Mouse (Mus musculus): ENCODE measurements around the gene Pafah1b3. TPM values are rescaled to one million over a fixed set of nuclear protein-coding genes. Genes with fewer than 3 reads are reported as not detected.
A peak's percentile ranks its signal among the peaks of the same experiment; 100 is the strongest.

Pafah1b3 gene
- total and polyA plus RNA-seq, 3 experiments, result 41.3 to 79.2 (median 76.9) TPM

DNA sequence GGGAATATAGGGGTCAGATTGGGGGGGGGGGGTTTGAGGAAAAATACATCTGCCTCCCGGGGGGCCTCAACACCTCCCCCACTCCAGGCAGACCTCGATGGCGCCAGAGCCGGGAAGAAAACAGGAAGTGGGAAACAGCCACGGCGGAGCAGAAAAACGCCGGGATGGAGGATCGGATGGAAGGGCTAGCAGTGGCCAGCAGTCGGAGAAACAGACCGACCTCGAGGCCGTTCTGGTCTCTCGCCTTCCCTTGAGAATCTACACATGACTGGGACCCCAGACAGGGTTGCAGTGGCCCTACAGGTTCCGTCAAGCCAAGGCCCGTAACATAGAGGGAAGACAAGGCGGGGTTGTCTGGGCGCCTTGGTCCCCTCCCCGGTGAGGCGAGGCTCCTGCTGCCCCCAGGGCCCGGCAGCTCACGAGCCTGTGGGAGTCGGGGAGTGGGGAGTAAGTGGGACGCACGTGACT, 48.9 kb downstream of the Pafah1b3 start:
- Histone ChIP-seq H3K9me3 (replicated peaks) (no peaks in the 10 kb centered on the region), H3K4me1 (ENCODE audit: insufficient read depth, low read depth, low read length) (peaks cover 61% of the 10 kb centered on the region), H3K36me3 (replicated peaks) (peaks cover 41% of the 10 kb centered on the region), H3K4me3 (ENCODE audit: low read depth, low read length) (peak overlapping the region; percentile 94), H3K27me3 (ENCODE audit: insufficient read depth, low read length) (no peaks in the 10 kb centered on the region)
- no peak for TF ChIP-seq GATA2 (IDR thresholded peaks at IDR 0.05; ENCODE audit: borderline replicate concordance, low read depth, low read length)
- TF ChIP-seq TAL1 (conservative IDR thresholded peaks at IDR 0.05; ENCODE audit: low read depth, low read length), result no peak
- no peak for TF ChIP-seq POLR2AphosphoS5 (IDR thresholded peaks at IDR 0.05; ENCODE audit: insufficient replicate concordance, low read depth, low read length)
- TF ChIP-seq GATA1 (IDR thresholded peaks at IDR 0.05; ENCODE audit: borderline replicate concordance, low read length), result no peak
- no peak for TF ChIP-seq CTCF (IDR thresholded peaks at IDR 0.05; ENCODE audit: low read depth, low read length)
- DNase-seq (ENCODE audit: low spot score), result no peak
- ATAC-seq (ENCODE audit: extremely low read depth, insufficient number of reproducible peaks, low FRiP score, poor library complexity, severe bottlenecking), result no peak

DNA sequence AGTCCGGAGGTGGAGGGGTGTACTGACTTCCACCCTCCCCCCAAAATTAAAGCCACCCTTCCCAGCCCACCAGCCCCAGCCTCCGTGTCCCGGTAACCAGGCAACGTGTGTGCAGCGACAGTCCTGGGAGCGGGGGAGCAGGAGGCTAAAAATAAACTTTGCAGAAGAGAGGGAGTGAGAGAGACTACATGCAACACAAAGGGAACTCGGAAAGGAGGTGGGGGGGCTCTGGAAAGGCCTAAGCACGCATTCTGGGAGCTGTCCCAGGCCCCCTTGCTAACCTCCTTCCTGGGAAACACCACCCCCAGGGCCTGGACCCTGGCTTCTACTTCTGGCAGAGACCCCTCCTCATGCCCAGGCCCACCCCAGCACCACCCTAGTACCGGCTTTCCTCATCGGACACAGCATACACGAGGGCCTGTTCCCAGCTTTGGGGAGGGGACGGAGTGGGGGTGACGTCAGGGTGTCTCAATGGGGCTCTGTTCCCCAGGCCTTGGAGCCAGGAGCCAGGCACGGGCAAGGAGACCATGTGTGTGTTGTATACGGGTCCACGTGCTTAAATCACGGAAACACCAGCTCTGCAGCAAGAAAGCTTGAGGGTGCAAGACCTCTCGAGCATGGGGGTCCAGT, 49.7 kb downstream of the Pafah1b3 start:
- peak; percentile 16 for DNase-seq (ENCODE audit: low spot score)

DNA sequence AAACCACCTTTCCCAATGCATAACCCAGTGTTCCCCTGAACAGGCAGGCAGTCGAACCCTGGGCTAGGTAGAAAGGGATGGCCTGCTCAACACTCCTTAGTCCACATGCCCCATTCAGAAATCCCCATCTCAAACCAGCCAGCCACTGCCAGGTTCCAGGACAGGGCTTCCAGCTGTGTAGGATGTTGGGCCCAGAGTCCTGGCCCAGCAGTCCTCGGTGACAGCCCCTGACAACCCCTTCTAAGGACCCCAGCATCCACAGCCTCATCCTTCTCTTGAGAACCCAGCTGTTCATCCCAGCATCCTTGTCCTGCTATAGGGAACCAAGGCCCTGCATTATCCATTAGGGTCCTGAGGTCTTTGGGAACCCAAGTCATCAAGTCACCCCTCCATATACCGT, 50.3 kb downstream of the Pafah1b3 start:
- Histone ChIP-seq H3K36me3 (replicated peaks) (peaks cover 53% of the 10 kb centered on the region), H3K4me3 (ENCODE audit: low read depth, low read length) (peak overlapping the region; percentile 94; the same call in 1 of the 2 replicates), H3K27me3 (ENCODE audit: insufficient read depth, low read length) (no peaks in the 10 kb centered on the region), H3K4me1 (ENCODE audit: insufficient read depth, low read depth, low read length) (peaks cover 65% of the 10 kb centered on the region), H3K9me3 (replicated peaks) (no peaks in the 10 kb centered on the region)
- no peak for DNase-seq (ENCODE audit: low spot score)
- ATAC-seq (ENCODE audit: extremely low read depth, insufficient number of reproducible peaks, low FRiP score, poor library complexity, severe bottlenecking), result no peak
- TF ChIP-seq TAL1 (conservative IDR thresholded peaks at IDR 0.05; ENCODE audit: low read depth, low read length) (no peak), GATA2 (IDR thresholded peaks at IDR 0.05; ENCODE audit: borderline replicate concordance, low read depth, low read length) (no peak), CTCF (IDR thresholded peaks at IDR 0.05; ENCODE audit: low read depth, low read length) (no peak), GATA1 (IDR thresholded peaks at IDR 0.05; ENCODE audit: borderline replicate concordance, low read length) (no peak), POLR2AphosphoS5 (IDR thresholded peaks at IDR 0.05; ENCODE audit: insufficient replicate concordance, low read depth, low read length) (no peak)

More for the DNA sequence above, 49.7 kb downstream of the Pafah1b3 start:
- Histone ChIP-seq H3K9me3 (replicated peaks) (no peaks in the 10 kb centered on the region), H3K27me3 (ENCODE audit: insufficient read depth, low read length) (no peaks in the 10 kb centered on the region), H3K36me3 (replicated peaks) (peaks cover 46% of the 10 kb centered on the region), H3K4me3 (ENCODE audit: low read depth, low read length) (peak overlapping the region; percentile 94; the same call in 1 of the 2 replicates), H3K4me1 (ENCODE audit: insufficient read depth, low read depth, low read length) (peaks cover 61% of the 10 kb centered on the region)
- no peak for ATAC-seq (ENCODE audit: extremely low read depth, insufficient number of reproducible peaks, low FRiP score, poor library complexity, severe bottlenecking)
- TF ChIP-seq GATA2 (IDR thresholded peaks at IDR 0.05; ENCODE audit: borderline replicate concordance, low read depth, low read length) (no peak), CTCF (IDR thresholded peaks at IDR 0.05; ENCODE audit: low read depth, low read length) (no peak), GATA1 (IDR thresholded peaks at IDR 0.05; ENCODE audit: borderline replicate concordance, low read length) (no peak), TAL1 (conservative IDR thresholded peaks at IDR 0.05; ENCODE audit: low read depth, low read length) (no peak), POLR2AphosphoS5 (IDR thresholded peaks at IDR 0.05; ENCODE audit: insufficient replicate concordance, low read depth, low read length) (no peak)

- DNase-seq (ENCODE audit: low spot score) (no peak), ATAC-seq (ENCODE audit: extremely low read depth, insufficient number of reproducible peaks, low FRiP score, poor library complexity, severe bottlenecking) (no peak)
- Histone ChIP-seq H3K4me3 (ENCODE audit: low read depth, low read length) (peak overlapping the region; percentile 2; the same call in 1 of the 2 replicates), H3K27me3 (ENCODE audit: insufficient read depth, low read length) (no peaks in the 10 kb centered on the region), H3K36me3 (replicated peaks) (peaks cover 56% of the 10 kb centered on the region), H3K4me1 (ENCODE audit: insufficient read depth, low read depth, low read length) (peaks cover 65% of the 10 kb centered on the region), H3K9me3 (replicated peaks) (no peaks in the 10 kb centered on the region)
- no peak for TF ChIP-seq GATA2 (IDR thresholded peaks at IDR 0.05; ENCODE audit: borderline replicate concordance, low read depth, low read length)
- no peak for TF ChIP-seq GATA1 (IDR thresholded peaks at IDR 0.05; ENCODE audit: borderline replicate concordance, low read length)
- no peak for TF ChIP-seq CTCF (IDR thresholded peaks at IDR 0.05; ENCODE audit: low read depth, low read length)
- no peak for TF ChIP-seq POLR2AphosphoS5 (IDR thresholded peaks at IDR 0.05; ENCODE audit: insufficient replicate concordance, low read depth, low read length)
- TF ChIP-seq TAL1 (conservative IDR thresholded peaks at IDR 0.05; ENCODE audit: low read depth, low read length), result no peak
Measured at GRCm38 (mm10) chr7:25246759-25247137, 51.0 kb downstream of the Pafah1b3 start.

DNA sequence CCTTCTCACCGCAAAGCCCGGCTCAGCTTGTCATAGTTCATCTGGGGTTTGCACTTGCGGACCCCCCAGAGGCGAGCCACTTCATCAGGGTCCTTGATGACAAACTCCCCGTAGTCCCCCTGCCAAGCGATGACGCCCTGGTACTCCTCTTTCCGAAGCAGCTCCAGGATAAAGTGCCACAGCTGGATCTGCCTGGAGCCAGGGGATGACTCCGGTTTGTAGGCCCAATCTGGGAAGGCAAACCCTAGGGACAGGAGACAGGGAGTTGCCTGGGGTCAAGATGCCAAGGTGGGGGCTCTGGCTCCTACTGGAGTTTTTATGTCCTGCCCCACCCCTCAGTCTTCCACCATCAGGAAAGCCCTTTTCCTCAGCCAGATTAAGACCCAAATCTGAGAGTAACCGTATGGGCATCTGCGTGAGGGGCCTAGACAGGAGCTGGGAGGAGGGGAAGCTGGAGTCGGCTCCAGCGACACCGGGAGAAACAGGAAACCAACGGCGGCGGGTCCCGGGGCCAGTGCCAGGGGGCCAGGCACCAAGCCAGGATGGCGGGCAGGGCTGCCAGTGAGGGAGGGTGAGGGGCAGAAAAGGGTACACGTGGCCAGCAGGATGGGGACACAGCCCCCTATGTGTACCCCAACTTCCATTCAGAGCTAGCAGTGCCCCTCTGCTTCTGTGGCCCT, 51.6 kb downstream of the Pafah1b3 start:
- no peak for ATAC-seq (ENCODE audit: extremely low read depth, insufficient number of reproducible peaks, low FRiP score, poor library complexity, severe bottlenecking)
- no peak overlapping the region; the same call in 1 of the 2 replicates for H3K4me3 ChIP-seq (ENCODE audit: low read depth, low read length)
- H3K9me3 ChIP-seq (replicated peaks), result no peaks in the 10 kb centered on the region
- TF ChIP-seq TAL1 (conservative IDR thresholded peaks at IDR 0.05; ENCODE audit: low read depth, low read length), result no peak
- TF ChIP-seq GATA1 (IDR thresholded peaks at IDR 0.05; ENCODE audit: borderline replicate concordance, low read length), result no peak
- TF ChIP-seq POLR2AphosphoS5 (IDR thresholded peaks at IDR 0.05; ENCODE audit: insufficient replicate concordance, low read depth, low read length), result no peak
- TF ChIP-seq CTCF (IDR thresholded peaks at IDR 0.05; ENCODE audit: low read depth, low read length), result no peak
- no peak for TF ChIP-seq GATA2 (IDR thresholded peaks at IDR 0.05; ENCODE audit: borderline replicate concordance, low read depth, low read length)
- DNase-seq (ENCODE audit: low spot score), result no peak
- H3K36me3 ChIP-seq (replicated peaks), result peaks cover 58% of the 10 kb centered on the region
- peaks cover 62% of the 10 kb centered on the region for H3K4me1 ChIP-seq (ENCODE audit: insufficient read depth, low read depth, low read length)
- H3K27me3 ChIP-seq (ENCODE audit: insufficient read depth, low read length), result no peaks in the 10 kb centered on the region

Other genes starting within 250 kb of the Pafah1b3 start
- 168 and 198 TPM in 2 replicates for gene Grik5, start 225.6 kb downstream of the Pafah1b3 start, total RNA-seq (2014; fragmentation: Nextera tagmentation)
- gene Grik5, start 225.6 kb downstream of the Pafah1b3 start, total RNA-seq (2017), result 75.9 and 91.3 TPM in 2 replicates
- 85.8 and 94.6 TPM in 2 replicates for gene Grik5, start 225.6 kb downstream of the Pafah1b3 start, polyA plus RNA-seq (2012)
- gene Zfp574, start 225.4 kb downstream of the Pafah1b3 start, total RNA-seq (2014; fragmentation: Nextera tagmentation), result 31.5 and 31.7 TPM in 2 replicates
- gene Zfp574, start 225.4 kb downstream of the Pafah1b3 start, total RNA-seq (2017), result 14.8 and 15.4 TPM in 2 replicates
- 66.3 and 69.0 TPM in 2 replicates for gene Zfp574, start 225.4 kb downstream of the Pafah1b3 start, polyA plus RNA-seq (2012)
- 0.38 and 1.6 TPM in 2 replicates for gene Pou2f2, start 118.3 kb downstream of the Pafah1b3 start, total RNA-seq (2014; fragmentation: Nextera tagmentation)
- 0.06 and 0.16 TPM in 2 replicates for gene Pou2f2, start 118.3 kb downstream of the Pafah1b3 start, total RNA-seq (2017)
- gene Pou2f2, start 118.3 kb downstream of the Pafah1b3 start, polyA plus RNA-seq (2012), result 0.58 and 0.59 TPM in 2 replicates
- gene Dedd2, start 77.4 kb downstream of the Pafah1b3 start, total RNA-seq (2014; fragmentation: Nextera tagmentation), result 4.6 and 13.1 TPM in 2 replicates
- 9.7 and 13.2 TPM in 2 replicates for gene Dedd2, start 77.4 kb downstream of the Pafah1b3 start, total RNA-seq (2017)
- gene Dedd2, start 77.4 kb downstream of the Pafah1b3 start, polyA plus RNA-seq (2012), result 43.7 and 55.3 TPM in 2 replicates
- gene Zfp526, start 76.6 kb downstream of the Pafah1b3 start, total RNA-seq (2014; fragmentation: Nextera tagmentation), result 20.4 and 20.8 TPM in 2 replicates
- 8.8 and 9.9 TPM in 2 replicates for gene Zfp526, start 76.6 kb downstream of the Pafah1b3 start, total RNA-seq (2017)
- 27.6 and 28.7 TPM in 2 replicates for gene Zfp526, start 76.6 kb downstream of the Pafah1b3 start, polyA plus RNA-seq (2012)
- gene Gsk3a, start 60.1 kb downstream of the Pafah1b3 start, total RNA-seq (2014; fragmentation: Nextera tagmentation), result 154 and 167 TPM in 2 replicates
- gene Gsk3a, start 60.1 kb downstream of the Pafah1b3 start, total RNA-seq (2017), result 38.9 and 41.6 TPM in 2 replicates
- gene Gsk3a, start 60.1 kb downstream of the Pafah1b3 start, polyA plus RNA-seq (2012), result 107 and 113 TPM in 2 replicates
- 31.5 and 43.4 TPM in 2 replicates for gene Erf, start 47.2 kb downstream of the Pafah1b3 start, total RNA-seq (2014; fragmentation: Nextera tagmentation)
- gene Erf, start 47.2 kb downstream of the Pafah1b3 start, total RNA-seq (2017), result 6.9 TPM in 2 replicates
- 97.7 and 117 TPM in 2 replicates for gene Erf, start 47.2 kb downstream of the Pafah1b3 start, polyA plus RNA-seq (2012)
- 154 and 160 TPM in 2 replicates for gene Cic, start 30.3 kb downstream of the Pafah1b3 start, total RNA-seq (2014; fragmentation: Nextera tagmentation)
- gene Cic, start 30.3 kb downstream of the Pafah1b3 start, total RNA-seq (2017), result 32.2 and 36.6 TPM in 2 replicates
- 381 and 382 TPM in 2 replicates for gene Cic, start 30.3 kb downstream of the Pafah1b3 start, polyA plus RNA-seq (2012)
- not detected in 2 replicates for gene Prr19, start 3.4 kb upstream of the Pafah1b3 start, total RNA-seq (2014; fragmentation: Nextera tagmentation)
- gene Prr19, start 3.4 kb upstream of the Pafah1b3 start, total RNA-seq (2017), result not detected in 2 replicates
- 0.07 TPM in 1 of 2 replicates, not detected in the other for gene Prr19, start 3.4 kb upstream of the Pafah1b3 start, polyA plus RNA-seq (2012)
- gene Tmem145, start 8.1 kb upstream of the Pafah1b3 start, total RNA-seq (2014; fragmentation: Nextera tagmentation), result not detected in 2 replicates
- not detected in 2 replicates for gene Tmem145, start 8.1 kb upstream of the Pafah1b3 start, total RNA-seq (2017)
- gene Tmem145, start 8.1 kb upstream of the Pafah1b3 start, polyA plus RNA-seq (2012), result not detected in 2 replicates
- 14.3 and 14.4 TPM in 2 replicates for gene Megf8, start 19.2 kb upstream of the Pafah1b3 start, total RNA-seq (2014; fragmentation: Nextera tagmentation)
- gene Megf8, start 19.2 kb upstream of the Pafah1b3 start, total RNA-seq (2017), result 6.3 and 7.5 TPM in 2 replicates
- gene Megf8, start 19.2 kb upstream of the Pafah1b3 start, polyA plus RNA-seq (2012), result 24.4 and 25.3 TPM in 2 replicates
- gene Cnfn, start 71.7 kb upstream of the Pafah1b3 start, total RNA-seq (2014; fragmentation: Nextera tagmentation), result not detected in 2 replicates
- not detected in 2 replicates for gene Cnfn, start 71.7 kb upstream of the Pafah1b3 start, total RNA-seq (2017)
- not detected in 2 replicates for gene Cnfn, start 71.7 kb upstream of the Pafah1b3 start, polyA plus RNA-seq (2012)
- 6.1 and 13.0 TPM in 2 replicates for gene Lipe, start 100.7 kb upstream of the Pafah1b3 start, total RNA-seq (2014; fragmentation: Nextera tagmentation)
- 4.6 and 4.8 TPM in 2 replicates for gene Lipe, start 100.7 kb upstream of the Pafah1b3 start, total RNA-seq (2017)
- gene Lipe, start 100.7 kb upstream of the Pafah1b3 start, polyA plus RNA-seq (2012), result 15.7 and 16.1 TPM in 2 replicates
- gene Cxcl17, start 114.9 kb upstream of the Pafah1b3 start, total RNA-seq (2014; fragmentation: Nextera tagmentation), result not detected in 2 replicates
- gene Cxcl17, start 114.9 kb upstream of the Pafah1b3 start, total RNA-seq (2017), result not detected in 2 replicates
- gene Cxcl17, start 114.9 kb upstream of the Pafah1b3 start, polyA plus RNA-seq (2012), result not detected in 2 replicates
- not detected in 2 replicates for gene Ceacam1, start 179.6 kb upstream of the Pafah1b3 start, total RNA-seq (2014; fragmentation: Nextera tagmentation)
- gene Ceacam1, start 179.6 kb upstream of the Pafah1b3 start, total RNA-seq (2017), result 0.17 and 0.66 TPM in 2 replicates
- not detected in 2 replicates for gene Ceacam1, start 179.6 kb upstream of the Pafah1b3 start, polyA plus RNA-seq (2012)
- gene Ceacam2, start 241.9 kb upstream of the Pafah1b3 start, total RNA-seq (2014; fragmentation: Nextera tagmentation), result not detected in 2 replicates
- 0.05 TPM in 1 of 2 replicates, not detected in the other for gene Ceacam2, start 241.9 kb upstream of the Pafah1b3 start, total RNA-seq (2017)
- not detected in 2 replicates for gene Ceacam2, start 241.9 kb upstream of the Pafah1b3 start, polyA plus RNA-seq (2012)

Measured in G1E (cell line).